Mouse (Mus musculus) testis, postnatal 14 days (tissue): ENCODE results near the gene Rfx2.

Source experiments
- DNase-seq: peaks from one replicate; pipeline ENCODE4 v3.0.0; 2021; ENCODE audit warnings: low spot score

Rfx2 gene

GRCm38 (mm10) chr17:56780291-56780978 lies 50.4 kb downstream of the Rfx2 start:
- no peak for DNase-seq

GRCm38 (mm10) chr17:56778779-56779362 lies 51.9 kb downstream of the Rfx2 start:
- DNase-seq = no peak

- no peak for DNase-seq
Measured at GRCm38 (mm10) chr17:56777568-56777967, 53.2 kb downstream of the Rfx2 start.

GRCm38 (mm10) chr17:56769950-56770349 lies 60.9 kb downstream of the Rfx2 start, which contains the start of gene Prr22:
TSS of gene Prr22 (plus strand) at chr17:56770250.
- DNase-seq = no peak

GRCm38 (mm10) chr17:56768941-56769340 lies 61.9 kb downstream of the Rfx2 start:
- no peak for DNase-seq

DNA sequence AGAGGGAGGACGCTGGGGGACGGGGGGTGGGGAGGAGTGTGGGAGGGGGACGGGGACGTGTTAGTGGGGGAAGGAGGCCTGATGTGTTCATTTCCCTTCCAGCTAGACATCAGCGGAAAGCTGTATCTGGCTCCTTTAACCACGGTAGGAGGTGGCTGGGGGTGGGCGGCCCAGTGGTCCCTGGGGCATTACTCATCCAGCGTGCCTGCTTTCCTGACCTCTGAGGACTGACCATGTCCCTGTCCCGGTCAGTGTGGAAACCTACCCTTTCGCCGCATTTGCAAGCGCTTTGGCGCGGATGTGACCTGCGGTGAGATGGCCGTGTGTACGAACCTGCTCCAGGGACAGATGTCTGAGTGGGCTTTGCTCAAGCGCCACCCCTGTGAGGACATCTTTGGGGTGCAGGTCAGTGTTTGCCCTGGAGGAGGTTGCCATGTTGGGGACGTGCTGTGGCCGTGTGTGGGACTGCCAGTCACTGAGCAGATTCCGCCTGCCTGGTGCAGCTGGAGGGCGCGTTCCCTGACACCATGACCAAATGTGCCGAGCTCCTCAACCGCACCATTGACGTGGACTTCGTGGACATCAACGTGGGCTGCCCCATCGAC lies 63.2 kb downstream of the Rfx2 start:
- DNase-seq = no peak

- DNase-seq = no peak
Measured at GRCm38 (mm10) chr17:56766631-56767405, 64.0 kb downstream of the Rfx2 start.

DNA sequence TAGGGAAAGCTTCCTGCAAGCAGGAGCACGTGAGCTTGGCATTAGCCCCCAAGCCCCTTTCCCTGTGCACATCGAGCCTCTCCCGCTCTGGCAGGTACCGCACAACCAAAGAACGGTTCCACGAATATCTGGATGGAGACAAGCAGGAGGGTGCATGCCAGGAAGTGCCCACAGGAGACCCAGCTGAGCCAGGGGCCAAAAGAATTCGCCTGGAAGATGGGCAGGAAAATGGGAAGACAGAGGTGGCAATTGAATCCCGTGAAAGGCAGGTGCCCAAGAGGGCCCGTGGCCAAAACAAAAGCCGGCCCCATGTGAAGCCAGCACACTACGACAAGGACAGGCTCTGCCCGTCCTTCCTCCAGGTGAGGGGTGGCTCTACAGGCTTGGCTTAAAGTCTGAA lies 65.4 kb downstream of the Rfx2 start:
- DNase-seq = no peak

- DNase-seq = peak; percentile 88
Measured at GRCm38 (mm10) chr17:56764474-56765354, 66.1 kb downstream of the Rfx2 start, which contains the start of gene Dus3l. TSS of gene Dus3l (plus strand) at chr17:56764757.

- no peak for DNase-seq
Measured at GRCm38 (mm10) chr17:56763741-56764250, 67.0 kb downstream of the Rfx2 start.

DNA sequence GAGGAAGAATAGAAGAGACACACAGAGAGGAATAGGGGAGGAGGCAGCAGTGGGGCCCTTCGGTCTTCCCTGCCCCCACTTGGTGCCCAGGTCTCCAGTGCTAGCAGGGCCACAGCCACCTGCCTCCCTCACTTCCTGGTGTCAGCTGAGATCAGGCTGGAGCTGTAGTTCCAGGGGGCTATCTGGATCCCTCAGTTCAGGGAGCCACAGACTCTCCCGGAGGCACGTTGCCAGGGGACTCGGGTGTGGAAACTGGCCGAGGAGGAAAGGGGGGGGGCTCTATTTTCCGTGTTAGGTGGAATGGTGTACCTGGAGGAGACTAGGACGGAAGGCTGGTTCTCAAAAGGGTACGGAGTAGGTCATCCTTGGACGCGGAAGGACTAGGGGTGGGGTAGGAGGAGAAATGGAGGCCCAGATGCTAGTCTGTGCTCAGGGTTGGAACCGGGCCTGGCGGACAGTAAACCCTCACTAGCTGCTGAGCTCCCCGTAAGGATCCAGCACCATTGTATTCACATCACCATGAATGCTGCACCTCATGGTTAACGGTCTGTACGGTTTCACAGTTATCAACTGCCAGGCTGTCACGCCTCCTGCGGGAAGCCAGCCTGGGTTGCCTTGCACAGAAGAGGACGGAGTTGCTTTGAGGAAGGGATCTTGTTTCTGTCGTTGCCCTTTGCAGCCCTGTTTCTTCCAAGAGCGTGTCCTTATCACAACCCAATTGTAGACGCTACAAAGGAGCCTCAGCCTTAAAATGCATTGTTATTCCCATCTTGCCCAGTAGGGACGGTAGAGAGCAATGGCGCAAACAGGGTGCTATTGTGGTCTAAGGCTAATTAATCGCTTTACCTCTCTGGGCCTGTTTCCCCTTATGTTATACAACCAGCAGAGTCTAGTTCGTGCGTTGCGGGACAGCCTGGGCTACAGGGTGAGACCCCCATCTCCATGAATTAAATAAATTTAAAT lies 67.8 kb downstream of the Rfx2 start:
- DNase-seq = no peak

GRCm38 (mm10) chr17:56761991-56762410 lies 68.8 kb downstream of the Rfx2 start:
- peak; percentile 89 for DNase-seq

- DNase-seq = no peak
Measured at GRCm38 (mm10) chr17:56761077-56761476, 69.7 kb downstream of the Rfx2 start.

DNA sequence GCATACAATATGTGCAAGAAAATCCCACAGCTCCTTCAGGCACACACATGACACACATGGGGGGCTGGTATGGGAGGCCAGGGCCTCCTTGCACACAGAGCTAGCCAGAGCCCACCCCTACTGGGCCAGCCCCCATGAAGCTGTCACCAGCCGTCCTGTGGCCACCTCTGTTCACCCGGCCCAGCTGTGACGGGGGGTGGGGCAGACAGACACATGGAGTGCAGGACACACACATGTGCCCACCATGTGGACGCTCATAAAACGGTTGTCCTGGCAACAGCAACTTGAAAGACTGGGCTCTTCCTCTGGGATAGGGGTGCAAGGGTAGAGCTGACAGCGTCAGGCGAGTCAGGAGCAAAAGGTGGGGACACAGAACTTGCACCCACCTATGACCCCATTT lies 71.6 kb downstream of the Rfx2 start:
- DNase-seq = no peak

GRCm38 (mm10) chr17:56758132-56758531 lies 72.7 kb downstream of the Rfx2 start:
- peak; percentile 79 for DNase-seq

- peak; percentile 86 for DNase-seq
Measured at GRCm38 (mm10) chr17:56757416-56758123, 73.2 kb downstream of the Rfx2 start, which contains the start of gene Nrtn. TSS of gene Nrtn (minus strand) at chr17:56757530.

GRCm38 (mm10) chr17:56756703-56757399 lies 74.0 kb downstream of the Rfx2 start:
- no peak for DNase-seq

DNA sequence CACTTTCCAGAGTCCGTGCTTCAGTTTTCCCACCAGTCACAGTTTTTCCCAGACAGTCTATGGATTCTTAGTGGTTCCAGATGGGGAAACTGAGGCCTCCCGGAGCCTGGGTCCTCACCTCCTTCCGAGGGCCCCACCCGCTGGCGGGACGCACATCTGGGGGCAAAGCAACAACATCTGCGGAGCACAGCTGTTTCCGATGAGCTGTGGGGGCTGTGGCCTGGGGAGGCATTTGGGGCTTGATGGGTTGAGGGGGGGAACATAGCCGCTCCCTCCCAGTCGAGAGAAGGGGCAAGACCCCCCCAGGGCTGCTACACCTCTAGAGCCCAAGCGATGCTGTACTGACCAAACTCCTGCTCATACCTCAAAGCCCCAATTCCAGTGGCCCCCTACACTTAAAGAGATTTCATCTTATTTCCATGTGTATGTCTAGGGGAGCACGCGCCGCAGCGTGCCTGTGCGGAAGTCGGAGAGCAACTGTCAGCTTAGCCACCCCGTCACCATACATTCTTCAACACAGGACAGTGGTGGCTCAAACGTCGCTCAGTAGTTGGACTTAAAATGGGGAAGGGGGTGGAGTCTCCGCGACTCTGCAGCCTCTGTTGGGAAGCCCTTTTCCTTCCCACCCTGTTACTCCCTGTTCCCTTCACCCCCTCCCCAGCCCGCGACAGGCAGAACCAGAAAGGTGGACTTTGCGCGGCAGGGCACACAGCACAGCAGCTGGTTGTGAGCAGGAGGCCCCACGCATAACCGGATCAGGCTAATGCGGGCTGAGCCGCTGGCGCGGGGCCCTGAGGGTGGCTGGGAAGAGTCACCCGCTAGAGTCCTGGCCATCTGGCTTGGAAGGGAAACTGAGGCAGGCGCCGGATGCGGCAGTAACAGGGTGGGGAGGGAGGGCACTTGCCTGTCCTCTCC lies 76.3 kb downstream of the Rfx2 start:
- no peak for DNase-seq
